Mouse (Mus musculus): ENCODE data around the gene Iqgap2. TPM values are rescaled to one million over a fixed set of nuclear protein-coding genes. Genes with fewer than 3 reads are reported as not detected.

Gene Iqgap2
- total RNA-seq, 2 experiments from 2014 or later: 10.2 to 11.5 TPM

DNA sequence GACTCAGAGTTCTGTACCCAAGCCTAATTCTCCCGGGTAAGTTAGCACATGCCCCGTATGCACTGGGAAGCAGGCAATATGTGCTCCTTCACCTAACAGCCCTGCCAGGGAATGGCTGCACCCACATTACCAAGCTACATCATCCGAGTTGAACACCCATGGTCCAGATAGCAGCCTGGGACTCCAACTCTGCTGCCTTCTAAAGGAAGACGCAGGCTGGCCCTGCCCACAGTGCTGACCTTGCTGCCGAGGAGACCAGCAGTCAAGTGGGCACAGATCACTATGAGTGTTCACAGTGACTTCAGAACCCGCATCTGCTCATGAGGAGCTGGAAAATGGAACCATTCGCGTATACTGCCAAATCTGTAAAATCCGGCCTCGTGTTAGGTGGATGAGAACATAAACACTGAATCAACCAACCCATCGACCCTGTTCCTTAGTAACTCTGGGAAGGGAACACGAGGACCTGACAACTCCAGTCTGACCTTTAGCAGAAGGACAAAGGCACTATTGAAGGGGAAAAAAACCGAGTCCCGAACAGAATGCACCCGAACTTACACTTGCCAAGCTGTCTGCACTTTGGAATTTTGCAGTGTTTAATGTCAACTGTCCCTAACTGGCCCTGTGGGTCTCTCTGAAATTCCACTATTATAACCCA is 109.3 kb downstream of the Iqgap2 start:
- no peak for DNase-seq (ENCODE audit: low spot score in 2 of 2)

DNA sequence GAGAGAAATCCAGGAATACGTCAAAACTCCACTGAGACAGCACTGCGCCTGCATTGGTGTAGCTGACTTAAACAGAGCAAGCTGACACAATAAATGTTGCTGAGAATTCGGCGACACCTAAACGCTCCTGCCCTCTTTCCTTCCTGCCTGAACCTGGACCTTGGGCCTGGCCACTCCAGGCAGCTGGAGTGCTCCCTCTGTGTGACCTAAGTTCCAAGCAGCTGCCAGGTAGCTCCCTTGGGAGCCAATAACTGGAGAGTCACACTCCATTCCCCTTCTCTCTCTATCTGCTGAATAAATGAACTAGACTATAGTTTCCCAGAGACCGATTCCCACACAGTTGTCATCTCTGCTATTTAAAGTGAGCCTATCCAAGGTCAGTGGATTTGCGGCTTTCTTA is 111.7 kb downstream of the Iqgap2 start:
- no peak for DNase-seq (ENCODE audit: low spot score in 2 of 2)

DNA sequence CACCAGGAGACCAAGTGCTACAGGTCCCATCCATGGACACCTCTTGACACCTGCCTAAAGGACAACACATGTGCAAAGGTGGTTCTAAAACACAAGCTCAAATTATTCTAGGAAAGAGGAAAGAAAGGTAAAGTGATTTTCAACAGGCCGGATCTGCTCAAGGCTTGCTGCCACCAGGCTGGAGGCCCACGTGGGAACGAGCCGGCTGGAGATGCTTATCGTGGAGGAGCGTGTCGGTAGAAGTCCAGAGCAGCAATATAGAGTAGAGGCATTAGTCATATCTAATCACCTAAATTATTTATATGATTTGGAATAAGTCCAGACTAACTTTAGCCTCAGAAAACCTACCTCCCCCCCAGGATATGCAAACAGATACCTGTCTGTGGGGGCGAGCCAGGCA is 112.5 kb downstream of the Iqgap2 start:
- no peak for DNase-seq (ENCODE audit: low spot score in 2 of 2)

DNA sequence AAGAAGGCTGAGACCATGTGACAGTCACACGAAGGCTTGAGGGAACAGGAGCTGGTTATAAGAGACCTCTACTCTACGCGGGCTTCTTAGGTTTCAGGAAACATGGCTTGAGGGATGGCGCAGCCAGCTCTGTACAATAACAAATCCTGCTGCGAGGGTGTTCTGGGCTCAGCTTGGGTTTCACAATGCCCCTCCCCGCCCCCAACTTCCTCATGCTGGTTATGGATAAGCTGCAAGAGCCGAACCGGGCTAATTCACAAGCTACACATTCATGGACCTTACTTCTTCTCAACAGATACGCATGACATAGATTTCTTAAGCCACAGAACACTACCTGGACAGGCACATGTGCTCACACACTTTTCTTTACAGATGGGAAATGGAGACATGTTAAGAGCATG is 113.0 kb downstream of the Iqgap2 start:
- DNase-seq (ENCODE audit: low spot score in 2 of 2): no peak

DNA sequence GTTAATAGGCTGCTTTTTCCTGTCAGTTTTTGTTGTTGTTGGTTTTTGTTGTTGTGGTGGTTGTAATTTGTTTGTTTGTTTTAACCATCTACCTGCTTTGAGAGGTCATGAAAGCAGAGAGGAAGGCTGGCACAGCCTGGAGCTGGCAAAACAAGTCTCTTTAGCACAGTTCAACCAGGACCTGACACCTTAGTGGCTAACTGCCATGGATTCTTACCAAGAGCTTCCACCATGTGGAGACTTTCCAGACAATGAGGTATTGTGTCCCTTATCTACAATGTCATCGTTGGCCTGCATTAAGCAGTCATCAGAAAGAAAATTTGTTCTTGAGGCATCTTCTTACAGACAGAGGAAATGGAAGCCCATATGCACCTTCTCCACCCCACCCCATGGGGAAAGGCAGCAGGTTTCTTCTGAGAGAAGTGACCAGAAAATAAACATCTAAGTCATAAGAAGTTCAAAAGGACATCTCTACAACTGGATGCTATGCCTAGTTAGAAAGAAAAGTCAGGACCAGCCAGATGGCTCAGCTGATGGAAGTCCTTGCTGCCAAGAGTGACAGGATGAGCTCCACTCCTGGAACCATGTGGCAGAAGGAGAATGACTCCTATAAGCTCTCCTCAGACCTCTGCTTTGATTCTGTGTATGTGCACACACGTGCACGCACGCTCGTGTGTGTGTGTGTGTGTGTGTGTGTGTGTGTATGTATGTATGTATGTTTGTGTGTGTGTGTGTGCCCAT is 113.9 kb downstream of the Iqgap2 start:
- DNase-seq (ENCODE audit: low spot score in 2 of 2): no peak

DNA sequence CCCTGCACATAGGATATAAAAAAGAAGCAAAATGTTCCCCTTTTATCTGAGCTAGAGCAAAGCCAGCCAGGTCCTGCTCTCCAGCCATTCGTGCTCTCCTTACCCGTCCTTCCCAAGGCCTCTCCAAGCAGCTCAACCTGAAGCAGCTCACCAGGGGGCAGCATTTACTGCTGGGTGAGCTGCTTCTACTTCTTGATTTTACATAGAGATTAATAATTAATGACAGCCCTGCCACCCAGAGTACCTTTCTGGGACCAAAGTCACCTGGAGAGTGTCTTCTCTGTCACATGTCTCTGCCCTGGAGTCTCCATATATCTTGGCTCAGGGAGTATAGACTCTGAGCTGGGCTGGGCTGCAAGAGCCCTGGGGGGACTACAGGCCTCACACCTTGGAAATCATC is 114.5 kb downstream of the Iqgap2 start:
- peak; percentile 36 to 62 for DNase-seq (ENCODE audit: low spot score in 2 of 2)

DNA sequence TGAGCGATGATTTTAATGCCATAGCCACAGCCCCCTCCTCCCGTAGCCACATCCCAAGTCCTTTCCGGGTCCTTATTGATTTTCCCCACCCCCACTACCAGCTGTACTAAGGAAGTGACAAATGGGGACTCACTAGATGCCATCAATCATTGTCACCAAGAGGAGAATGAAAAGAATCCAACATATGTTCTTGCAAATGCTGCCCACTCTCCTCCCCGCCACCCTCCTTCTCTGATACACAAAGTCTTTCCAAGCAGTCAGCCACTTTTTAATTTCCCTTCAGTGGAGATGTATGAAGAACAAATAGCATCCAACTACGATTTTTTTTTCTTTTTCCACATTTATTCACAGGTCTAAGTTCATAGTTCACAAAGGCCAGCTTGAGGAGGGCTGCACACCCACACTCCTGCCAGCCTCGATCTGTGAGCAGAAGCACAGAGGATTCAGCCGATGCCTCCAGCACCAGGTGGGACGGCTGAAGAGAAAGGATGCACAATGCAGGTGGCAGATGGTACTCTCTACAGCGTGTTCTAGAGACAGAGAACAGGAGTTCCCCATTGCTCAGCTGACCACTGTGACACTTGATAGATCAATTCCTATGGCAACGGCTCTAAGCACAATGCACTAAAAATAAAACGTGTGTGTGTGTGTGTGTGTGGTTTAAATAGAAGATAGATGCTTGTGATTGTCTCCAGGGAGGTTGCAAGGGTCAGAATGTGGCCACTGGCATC is 116.6 kb downstream of the Iqgap2 start:
- no peak for DNase-seq (ENCODE audit: low spot score in 2 of 2)

DNA sequence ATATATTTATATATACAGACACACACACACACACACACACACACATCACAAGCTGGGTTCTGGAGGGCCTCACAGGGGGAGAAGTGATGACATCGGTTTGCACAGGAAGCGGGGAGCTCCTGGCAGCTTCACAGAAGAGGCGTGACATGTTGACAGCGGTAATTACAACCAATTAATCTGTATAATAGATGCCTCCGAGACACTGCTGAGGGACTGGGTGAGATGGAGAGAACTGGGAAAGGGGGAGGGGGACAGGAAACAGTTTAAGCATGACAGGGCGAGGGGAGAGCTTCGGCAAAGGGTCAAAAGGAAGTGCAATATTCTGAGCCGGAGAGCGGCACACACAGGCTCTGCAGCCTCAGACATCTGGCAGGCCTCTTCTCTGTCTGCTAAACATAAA is 126.7 kb downstream of the Iqgap2 start:
- no peak for DNase-seq (ENCODE audit: low spot score in 2 of 2)

DNA sequence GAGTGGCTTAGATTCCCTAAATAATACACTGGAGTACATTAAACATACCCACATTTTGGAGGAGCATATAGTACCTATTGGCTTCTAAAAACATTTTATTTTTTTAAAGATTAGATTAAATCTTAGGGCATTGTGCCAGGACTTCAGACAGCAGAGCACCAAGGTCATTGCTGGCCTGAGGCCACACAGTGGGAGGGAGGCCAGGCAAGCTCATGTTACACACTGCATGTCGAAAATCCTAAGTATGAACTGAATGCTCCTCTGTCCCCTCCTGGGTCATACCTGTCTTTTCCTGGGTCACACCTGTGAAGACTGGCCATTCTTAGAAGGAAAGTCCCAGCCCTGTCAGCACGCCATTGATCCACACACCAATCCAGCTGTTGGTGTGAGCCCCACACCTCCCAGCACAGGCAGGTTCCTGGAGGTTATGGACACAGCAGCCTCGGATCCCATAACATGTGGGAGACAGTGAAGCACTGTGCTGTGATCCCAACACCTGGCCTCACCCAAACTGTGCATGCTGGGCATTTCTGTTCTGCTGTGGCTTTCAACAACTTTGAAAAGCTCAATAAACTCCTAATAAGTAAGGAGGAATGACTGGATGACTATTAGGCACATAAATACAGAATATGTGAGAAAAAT is 127.7 kb downstream of the Iqgap2 start:
- DNase-seq (ENCODE audit: low spot score in 2 of 2): no peak

DNA sequence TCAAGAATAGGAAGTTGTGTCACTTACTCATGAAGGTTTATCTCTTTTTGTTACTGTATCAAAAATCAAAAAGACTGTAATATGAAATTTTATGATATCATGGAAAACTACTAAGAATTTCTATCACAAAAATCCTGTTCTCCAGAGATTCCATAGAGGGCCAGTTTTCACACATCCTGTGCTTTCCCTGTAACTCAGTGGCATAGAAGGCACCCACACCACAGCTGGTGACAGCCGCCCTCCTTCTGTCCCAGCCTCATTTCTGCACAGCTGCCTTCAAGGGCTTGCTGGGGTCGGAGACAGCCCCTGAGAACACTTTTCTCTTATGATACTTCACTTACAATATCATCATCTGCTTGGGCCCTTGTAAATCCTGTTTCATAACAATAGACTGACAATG is 131.9 kb downstream of the Iqgap2 start:
- DNase-seq (ENCODE audit: low spot score in 2 of 2): no peak

DNA sequence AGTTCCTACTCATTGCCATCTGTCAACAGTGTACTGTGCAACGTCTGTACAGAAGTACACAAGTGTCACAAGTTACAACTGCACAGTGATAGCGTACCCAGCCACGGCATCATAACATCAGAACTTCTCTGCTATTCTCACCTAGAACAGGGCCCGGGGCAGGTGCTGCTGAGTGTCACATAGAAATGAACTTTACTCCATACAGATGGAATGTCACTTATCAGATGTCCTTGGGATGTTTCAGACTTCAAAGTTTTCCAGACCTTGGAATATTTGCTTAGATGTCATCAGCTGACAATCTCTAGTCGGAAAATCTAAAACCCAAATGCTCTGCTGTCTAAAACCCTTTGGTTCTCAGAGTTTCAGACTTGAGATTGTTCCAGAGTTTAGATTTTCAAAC is 137.4 kb downstream of the Iqgap2 start:
- no peak for DNase-seq (ENCODE audit: low spot score in 2 of 2)

DNA sequence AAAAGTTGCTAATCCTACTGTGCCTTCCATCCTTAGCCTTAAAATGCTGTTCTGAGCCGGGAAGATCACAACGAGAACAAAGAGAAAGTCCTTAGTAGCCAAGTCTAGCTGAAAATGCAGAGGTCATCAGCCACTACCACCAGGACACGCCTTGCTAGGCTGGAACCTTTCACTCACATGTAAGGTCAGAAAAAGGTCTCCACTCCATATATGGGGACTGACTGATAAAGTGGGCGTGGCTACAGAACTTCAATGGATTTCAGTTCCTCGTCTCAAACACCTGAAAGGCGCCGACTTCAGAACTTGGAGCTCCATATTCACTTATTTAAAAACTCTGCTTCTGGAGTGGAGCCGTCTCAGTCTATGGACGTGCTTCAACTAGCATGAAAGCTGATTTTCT is 139.3 kb downstream of the Iqgap2 start:
- no peak for DNase-seq (ENCODE audit: low spot score in 2 of 2)

DNA sequence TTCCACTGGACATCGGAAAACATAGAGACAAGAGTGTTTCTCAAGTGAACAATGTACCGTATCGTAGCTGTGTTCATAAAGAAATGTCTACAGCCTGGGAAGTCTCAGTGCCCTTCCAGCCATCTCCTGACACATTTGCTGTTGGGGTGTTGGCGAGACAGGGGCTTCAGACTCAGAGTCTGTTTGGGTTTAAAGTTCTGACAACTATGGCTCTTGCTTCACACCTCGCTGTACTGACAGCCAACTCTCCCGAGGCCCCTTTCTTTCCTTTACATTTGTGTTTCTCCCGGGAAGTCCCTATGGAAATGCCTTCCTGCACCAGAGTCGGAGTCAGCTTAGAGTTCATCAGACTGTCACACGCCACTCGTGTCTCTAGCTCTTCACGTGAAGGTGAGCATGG is 144.2 kb downstream of the Iqgap2 start:
- no peak for DNase-seq (ENCODE audit: low spot score in 2 of 2)

DNA sequence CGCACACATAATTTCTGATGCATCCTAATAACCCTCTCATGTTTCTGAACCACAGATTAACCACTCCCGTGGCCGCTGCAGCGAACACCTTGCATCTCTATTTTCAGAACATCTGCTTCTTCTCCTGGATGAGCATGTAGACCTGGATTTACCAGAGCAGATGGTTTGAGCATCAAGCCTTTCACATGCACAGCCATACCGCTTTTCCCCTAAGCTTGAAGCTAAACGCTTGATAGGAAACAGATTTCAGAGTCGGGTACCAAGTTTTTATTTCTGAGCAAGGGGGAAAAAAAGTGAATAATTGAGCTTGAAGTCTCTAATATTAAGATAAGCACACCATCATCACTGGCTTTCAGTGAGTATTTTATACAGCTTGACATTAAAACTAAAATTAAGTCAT is 144.6 kb downstream of the Iqgap2 start:
- DNase-seq (ENCODE audit: low spot score in 2 of 2): no peak

DNA sequence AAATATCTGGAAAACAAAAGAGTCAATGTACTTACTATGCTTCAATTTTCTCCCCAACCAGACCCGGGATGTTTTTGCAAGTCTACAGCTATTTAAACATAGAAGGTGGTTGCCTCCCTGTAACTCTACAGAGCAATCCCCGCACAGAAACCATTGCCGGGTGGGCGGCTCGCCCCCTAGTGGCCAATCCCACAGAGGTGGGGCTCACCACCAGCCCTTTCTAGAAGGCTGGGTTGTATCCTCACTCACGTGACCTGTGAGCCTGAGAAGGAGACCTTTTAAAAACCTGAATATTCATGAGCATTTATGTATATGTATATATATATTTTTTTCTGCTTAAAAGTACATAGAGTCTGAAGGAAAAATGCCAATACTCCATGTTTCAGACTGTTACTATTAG is 145.2 kb downstream of the Iqgap2 start:
- peak; percentile 50 to 60 for DNase-seq (ENCODE audit: low spot score in 2 of 2)

DNA sequence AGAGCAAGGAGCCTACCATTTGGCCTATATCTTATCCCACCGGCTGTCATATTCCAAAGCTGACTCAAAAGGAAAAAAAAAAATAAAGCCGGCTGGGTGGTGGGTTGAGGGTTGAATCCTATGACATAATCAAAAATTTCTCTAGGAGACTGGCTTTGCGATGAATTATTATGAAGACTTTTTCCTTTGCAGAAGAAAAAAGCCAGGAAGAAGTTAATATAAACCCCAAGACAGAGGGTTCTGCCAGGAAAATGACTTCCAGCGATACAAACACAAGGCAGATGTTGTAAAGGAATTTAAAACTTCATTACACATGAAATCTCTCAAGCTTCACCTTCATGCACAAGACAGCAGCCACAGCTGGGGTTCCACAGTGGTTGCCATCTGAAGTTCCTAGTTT is 146.3 kb downstream of the Iqgap2 start:
- no peak for DNase-seq (ENCODE audit: low spot score in 2 of 2)

DNA sequence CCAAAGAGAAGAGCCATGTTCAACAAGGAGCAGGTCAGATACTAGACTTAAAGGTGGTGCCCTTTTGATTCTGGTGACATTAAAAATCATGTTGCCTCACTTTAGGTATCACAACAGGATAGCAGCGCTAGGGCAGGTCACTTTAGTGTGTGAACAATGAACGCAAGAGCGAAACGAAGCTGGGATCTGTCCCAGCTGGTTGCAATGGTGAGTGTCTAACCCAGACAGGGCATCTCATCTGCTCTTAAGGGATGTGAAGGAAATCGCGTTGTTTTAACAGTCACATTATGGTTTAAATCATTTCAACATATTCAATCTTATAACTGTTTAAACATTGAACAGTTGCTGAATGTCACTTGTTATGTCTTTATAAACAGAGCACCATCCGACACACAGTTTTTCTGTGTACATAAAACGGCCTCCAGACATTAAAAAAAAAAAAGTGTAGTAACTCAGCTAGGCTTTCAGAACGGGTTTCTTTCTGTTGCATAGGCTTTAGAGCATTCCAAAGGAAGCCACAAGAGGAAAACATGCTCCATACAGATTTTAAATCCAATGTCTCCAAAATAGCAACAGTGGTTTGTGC is 148.7 kb downstream of the Iqgap2 start:
- DNase-seq (ENCODE audit: low spot score in 2 of 2): no peak

DNA sequence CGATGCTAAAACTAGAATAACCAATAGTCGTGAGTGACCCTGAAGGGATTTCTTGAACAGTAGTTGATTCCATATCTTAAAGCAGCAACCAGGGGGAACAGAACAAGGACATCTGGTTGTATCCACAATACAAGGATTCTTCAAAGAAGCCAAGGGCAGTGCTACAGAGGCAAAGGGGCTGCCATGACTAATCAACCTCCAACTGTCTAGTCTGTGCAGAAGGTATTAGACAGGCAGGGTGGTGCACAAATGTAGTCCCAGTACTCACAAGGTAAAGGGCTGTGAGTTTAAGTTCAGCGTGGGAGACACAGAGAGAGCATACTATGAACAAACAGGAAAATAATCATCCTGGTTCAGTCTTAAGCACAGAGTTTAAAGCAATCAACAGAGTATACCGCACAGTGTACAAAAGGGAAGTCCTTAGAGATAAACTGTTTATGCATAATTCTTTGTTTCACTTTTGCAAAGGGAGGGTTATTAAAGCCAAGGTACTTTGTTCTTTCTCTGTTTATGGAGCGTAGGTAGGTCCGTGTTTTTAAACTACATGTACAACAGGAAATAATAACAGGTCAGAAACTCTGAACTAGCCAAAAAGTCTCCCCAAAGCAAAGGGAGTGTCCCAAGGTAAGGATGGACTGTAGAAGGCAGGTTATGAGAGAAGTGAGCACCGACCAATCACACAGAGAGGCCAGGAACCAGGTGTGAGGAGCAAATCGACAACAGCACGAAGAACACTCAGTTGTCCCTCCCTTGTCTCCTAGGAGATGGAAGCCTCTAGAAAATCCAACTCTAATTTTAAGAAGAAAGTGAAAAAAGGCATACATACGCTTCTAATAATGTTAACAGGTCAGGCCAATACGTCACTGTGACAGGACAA is 149.7 kb downstream of the Iqgap2 start:
- no peak for DNase-seq (ENCODE audit: low spot score in 2 of 2)

DNA sequence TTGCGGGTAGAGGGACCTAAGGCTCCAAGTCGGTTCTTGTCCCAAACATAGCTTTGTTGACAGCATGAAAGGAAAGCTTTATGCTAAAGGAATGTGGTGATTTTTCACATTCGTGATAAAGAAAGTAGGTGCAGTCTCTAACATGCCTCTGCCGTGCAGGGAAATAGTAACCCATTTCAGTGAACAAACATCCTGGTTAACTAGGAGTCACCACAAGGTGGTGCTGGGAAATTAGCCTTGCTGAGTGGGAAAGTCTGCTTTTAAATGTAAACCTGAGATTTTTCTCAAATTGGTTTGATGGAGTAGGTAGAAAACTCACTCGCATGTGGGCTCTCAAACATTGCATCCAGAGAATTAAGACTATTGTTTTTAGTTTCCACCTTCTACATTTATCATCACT is 152.1 kb downstream of the Iqgap2 start:
- DNase-seq (ENCODE audit: low spot score in 2 of 2): no peak

DNA sequence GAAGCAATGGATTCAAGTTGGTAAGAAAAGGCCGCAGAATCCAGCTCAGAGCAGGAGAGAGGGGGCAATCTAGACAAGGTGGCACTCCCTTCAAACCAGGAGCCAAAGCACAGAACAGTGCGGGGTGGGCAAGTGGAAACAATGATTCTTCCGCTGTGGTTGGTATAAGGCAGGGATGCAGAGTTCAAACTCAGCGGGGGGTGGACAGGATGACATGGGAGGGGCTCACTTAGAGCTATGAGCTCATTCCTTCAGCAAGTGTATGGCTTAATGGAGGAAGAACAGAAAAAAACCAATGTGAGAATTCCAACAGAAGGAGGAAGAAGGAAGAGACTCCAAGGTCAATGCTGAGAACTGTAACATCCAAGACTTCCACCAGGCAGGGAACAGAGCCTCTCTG is 161.2 kb downstream of the Iqgap2 start:
- no peak for DNase-seq (ENCODE audit: low spot score in 2 of 2)

Measured in gastrocnemius, postnatal 4 days (tissue).